Mouse (Mus musculus) bone marrow, adult 2 months (tissue): ENCODE results near the gene Rhbdd2. TPM values are rescaled to one million over a fixed set of nuclear protein-coding genes. Genes with fewer than 3 reads are reported as not detected.

ENCODE experiments used
- H3K27ac ChIP-seq: fragments of 200-500 bp; 2 replicates; pipeline ENCODE4 v1.5.1; 2012; ENCODE audit warnings: low read depth, mild to moderate bottlenecking, control low read depth, inconsistent platforms, low read length; ENCODE audit not compliant: control insufficient read depth, poor library complexity, insufficient read depth
- H3K4me1 ChIP-seq: fragments of 200-500 bp; 2 replicates; pipeline ENCODE4 v1.6.1; 2011; ENCODE audit warnings: low read length; ENCODE audit not compliant: control insufficient read depth, insufficient read depth
- H3K4me3 ChIP-seq: fragments of 200-500 bp; replicated peaks from 2 replicates; pipeline ENCODE3; 2011; ENCODE audit warnings: mild to moderate bottlenecking, low read depth, low read length, control low read depth; ENCODE audit not compliant: control insufficient read depth
- CTCF ChIP-seq: fragments of 200-500 bp; IDR thresholded peaks from 2 replicates; pipeline ENCODE4 v1.5.1; 2011; ENCODE audit warnings: low read length, control low read depth; ENCODE audit not compliant: control insufficient read depth, insufficient read depth
- POLR2A ChIP-seq: fragments of 200-500 bp; IDR thresholded peaks from 2 replicates; pipeline ENCODE4 v1.6.1; 2011; ENCODE audit warnings: low read depth, mild to moderate bottlenecking, control low read depth, low read length, borderline replicate concordance; ENCODE audit not compliant: control insufficient read depth
- WGBS: fragments of 180-500 bp; shearing (Covaris S2); methylation state at CpG from one replicate; pipeline ENCODE4 v1.1.7; 2018; 5-methylcytosine and 5-hydroxymethylcytosine counted together
- polyA plus RNA-seq: library from polyadenylated mRNA; stranded (reverse); fragments of >200 nt; gene quantifications from 2 replicates; pipeline ENCODE4 v1.2.4, GENCODE M21; 2011; ENCODE audit warnings: low replicate concordance; ENCODE audit not compliant: missing spikeins, insufficient read depth, insufficient read length

Gene Rhbdd2
- polyA plus RNA-seq, 1 experiment = 10.5 TPM

- TF ChIP-seq CTCF (no peak), POLR2A (no peak)
- 67% methylated on average over 2 of the region's 2 CpGs for WGBS
- H3K4me1 ChIP-seq = peaks cover 4% of the 10 kb centered on the region
- H3K27ac ChIP-seq = no peak overlapping the region
- no peak overlapping the region for H3K4me3 ChIP-seq
These were observed 38.5 kb downstream of the Rhbdd2 start for GRCm38 (mm10) chr5:135670881-135671280.

- H3K4me1 ChIP-seq = peaks cover 4% of the 10 kb centered on the region
- H3K4me3 ChIP-seq = no peak overlapping the region
- 50% methylated on average over 4 of the region's 4 CpGs for WGBS
- no peak overlapping the region for H3K27ac ChIP-seq
- TF ChIP-seq CTCF (no peak), POLR2A (no peak)
These were observed 40.1 kb downstream of the Rhbdd2 start for GRCm38 (mm10) chr5:135672509-135672908.

GRCm38 (mm10) chr5:135672980-135673379 lies 40.6 kb downstream of the Rhbdd2 start:
- 71% methylated on average over 5 of the region's 5 CpGs for WGBS

GRCm38 (mm10) chr5:135674349-135674775 lies 41.9 kb downstream of the Rhbdd2 start:
- TF ChIP-seq POLR2A (no peak), CTCF (no peak)
- H3K4me1 ChIP-seq = peaks cover 4% of the 10 kb centered on the region
- H3K4me3 ChIP-seq = no peak overlapping the region
- no peak overlapping the region for H3K27ac ChIP-seq
- WGBS = 15% methylated on average over 3 of the region's 3 CpGs

More at GRCm38 (mm10) chr5:135672980-135673379, 40.6 kb downstream of the Rhbdd2 start:
- H3K4me1 ChIP-seq = peaks cover 4% of the 10 kb centered on the region
- no peak overlapping the region for H3K4me3 ChIP-seq
- TF ChIP-seq CTCF (no peak), POLR2A (no peak)
- no peak overlapping the region for H3K27ac ChIP-seq

GRCm38 (mm10) chr5:135674821-135675220 lies 42.4 kb downstream of the Rhbdd2 start:
- Histone ChIP-seq H3K4me3 (peak overlapping the region; percentile 26), H3K27ac (no peak overlapping the region), H3K4me1 (peaks cover 4% of the 10 kb centered on the region)
- WGBS = under 1% methylated on average over 11 of the region's 11 CpGs
- TF ChIP-seq CTCF (no peak), POLR2A (no peak)

GRCm38 (mm10) chr5:135676696-135677095 lies 44.3 kb downstream of the Rhbdd2 start:
- peaks cover 4% of the 10 kb centered on the region for H3K4me1 ChIP-seq
- WGBS = 46% methylated on average over 3 of the region's 3 CpGs
- no peak for TF ChIP-seq CTCF
- TF ChIP-seq POLR2A = no peak
- no peak overlapping the region for H3K27ac ChIP-seq
- H3K4me3 ChIP-seq = no peak overlapping the region

- TF ChIP-seq CTCF = no peak
- no peak for TF ChIP-seq POLR2A
- no peak overlapping the region for H3K27ac ChIP-seq
- H3K4me1 ChIP-seq = peaks cover 4% of the 10 kb centered on the region
- 8% methylated on average over 2 of the region's 2 CpGs for WGBS
- H3K4me3 ChIP-seq = no peak overlapping the region
These were observed 44.8 kb downstream of the Rhbdd2 start for GRCm38 (mm10) chr5:135677251-135677650.

- Histone ChIP-seq H3K4me3 (no peak overlapping the region), H3K27ac (no peak overlapping the region), H3K4me1 (peaks cover 4% of the 10 kb centered on the region)
- no peak for TF ChIP-seq POLR2A
- no peak for TF ChIP-seq CTCF
- 84% methylated on average over 6 of the region's 6 CpGs for WGBS
These were observed 46.1 kb downstream of the Rhbdd2 start for GRCm38 (mm10) chr5:135678481-135678880.

- Histone ChIP-seq H3K27ac (no peak overlapping the region), H3K4me3 (no peak overlapping the region), H3K4me1 (no peaks in the 10 kb centered on the region)
- TF ChIP-seq CTCF (no peak), POLR2A (no peak)
- 84% methylated on average over 6 of the region's 6 CpGs for WGBS
These were observed 48.6 kb downstream of the Rhbdd2 start for GRCm38 (mm10) chr5:135680967-135681545.
